Mouse (Mus musculus) macrophage (primary cell): ENCODE data around the gene Gcg. TPM values are rescaled to one million over a fixed set of nuclear protein-coding genes. Genes with fewer than 3 reads are reported as not detected.
A peak's percentile ranks its signal among the peaks of the same experiment; 100 is the strongest.

Experiments used
- H3K27ac ChIP-seq: fragments of 350-480 bp; formaldehyde crosslinking; 2 replicates; pipeline ENCODE4 v1.9.0; 2021
- H3K36me3 ChIP-seq: fragments of 350-480 bp; formaldehyde crosslinking; 2 replicates; pipeline ENCODE4 v1.9.0; 2021; ENCODE audit errors: inconsistent target
- H3K4me3 ChIP-seq: fragments of 350-480 bp; formaldehyde crosslinking; 2 replicates; pipeline ENCODE4 v1.9.0; 2021; ENCODE audit errors: inconsistent target
- H3K79me2 ChIP-seq: fragments of 350-480 bp; formaldehyde crosslinking; 2 replicates; pipeline ENCODE4 v1.9.0; 2021; ENCODE audit errors: inconsistent target
- WGBS: methylation state at CpG from one replicate; pipeline ENCODE4 v1.1.7; 2026; ENCODE audit warnings: inconsistent platforms; ENCODE audit not compliant: missing documents; 5-methylcytosine and 5-hydroxymethylcytosine counted together
- polyA plus RNA-seq: library from polyadenylated mRNA; stranded (reverse); fragments of 250-400 nt; gene quantifications from 3 replicates; pipeline ENCODE4 v1.2.4, GENCODE M21; 2018; ENCODE audit warnings: inconsistent platforms

Gene Gcg
- polyA plus RNA-seq, 1 experiment from 2014 or later: not detected

- no peaks in the 10 kb centered on the region for H3K79me2 ChIP-seq
- WGBS: 14% methylated on average over 12 of the region's 13 CpGs
- peak overlapping the region; percentile 1; the same call in 1 of the 2 replicates for H3K4me3 ChIP-seq
- H3K27ac ChIP-seq: 0 out of 2 replicates have a peak overlapping the region, but pooled peaks have one; percentile 19
- H3K36me3 ChIP-seq: no peaks in the 10 kb centered on the region
Measured at GRCm38 (mm10) chr2:62440802-62441544, 42.5 kb downstream of the Gcg start.

DNA sequence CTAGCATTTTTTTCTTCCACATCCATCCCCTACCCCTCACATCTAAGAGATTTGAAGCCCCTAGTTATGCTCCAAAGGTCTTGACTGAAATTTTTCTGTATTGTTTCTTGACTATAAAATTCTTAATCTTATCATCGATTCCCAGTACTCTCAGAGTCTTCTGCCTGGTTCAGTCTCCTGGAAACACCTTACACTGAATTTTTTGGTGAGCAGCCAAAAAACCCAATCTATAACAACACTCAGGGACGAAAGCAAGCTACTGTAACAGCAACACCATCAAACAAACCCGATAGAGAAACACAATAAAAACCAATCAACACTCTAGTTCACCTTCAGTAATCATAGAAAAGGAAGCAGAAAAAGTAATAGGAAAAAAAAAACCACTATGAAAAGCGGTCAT is 43.4 kb downstream of the Gcg start:
- Histone ChIP-seq H3K79me2 (no peaks in the 10 kb centered on the region), H3K36me3 (no peaks in the 10 kb centered on the region), H3K4me3 (no peak overlapping the region), H3K27ac (no peak overlapping the region)
- 92% methylated on average over 4 of the region's 4 CpGs for WGBS

DNA sequence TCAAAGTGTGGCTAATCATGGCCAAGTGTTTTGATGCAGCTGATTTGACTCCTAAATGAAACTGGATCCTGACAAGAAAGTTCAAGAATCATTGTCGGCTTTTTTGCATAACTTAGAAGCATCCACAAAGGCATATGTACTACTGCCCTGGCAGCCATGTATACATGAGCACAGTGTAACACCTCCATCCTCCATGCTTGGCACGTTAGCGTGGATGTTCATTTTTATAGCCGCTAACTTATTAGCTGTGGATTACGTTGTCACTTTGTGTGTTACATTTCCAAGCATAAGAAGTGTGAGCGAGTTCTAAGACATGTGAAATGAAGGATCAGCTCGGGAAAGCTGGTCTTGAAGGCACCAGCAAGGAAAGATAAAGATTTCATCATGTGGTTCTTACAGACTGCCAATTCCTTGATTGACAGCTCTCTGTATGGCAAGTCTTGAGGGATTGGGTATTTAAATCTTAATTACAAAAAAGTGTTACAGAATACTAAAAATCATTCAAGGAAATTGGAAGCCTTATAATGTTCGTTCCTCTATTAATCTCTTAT is 52.1 kb downstream of the Gcg start:
- no peaks in the 10 kb centered on the region for H3K79me2 ChIP-seq
- no peak overlapping the region for H3K4me3 ChIP-seq
- no peak overlapping the region for H3K27ac ChIP-seq
- no peaks in the 10 kb centered on the region for H3K36me3 ChIP-seq
- 96% methylated on average over 8 of the region's 8 CpGs for WGBS

- WGBS: 93% methylated on average over 3 of the region's 3 CpGs
- Histone ChIP-seq H3K27ac (no peak overlapping the region), H3K4me3 (no peak overlapping the region), H3K79me2 (no peaks in the 10 kb centered on the region), H3K36me3 (no peaks in the 10 kb centered on the region)
Measured at GRCm38 (mm10) chr2:62425941-62426340, 57.5 kb downstream of the Gcg start.

Other genes starting within 250 kb of the Gcg start
- gene Dpp4, start 71.4 kb downstream of the Gcg start, polyA plus RNA-seq: 0.19 to 1.1 TPM (median 0.91 TPM) in 3 replicates
- 0.15 to 0.38 TPM (median 0.22 TPM) in 3 replicates for gene Fap, start 90.4 kb upstream of the Gcg start, polyA plus RNA-seq
- 26.5 to 58.3 TPM (median 35.8 TPM) in 3 replicates for gene Ifih1, start 162.6 kb upstream of the Gcg start, polyA plus RNA-seq
- 3.1 to 5.4 TPM (median 3.5 TPM) in 3 replicates for gene Gca, start 180.6 kb upstream of the Gcg start, polyA plus RNA-seq